Mouse (Mus musculus) cerebellum, postnatal 25 days (tissue): Measurements from ENCODE around the gene Pou2f3.

Experiments
- DNase-seq, 2 experiments: peaks; one replicate each; pipeline ENCODE4 v3.0.0; 2021; ENCODE audit warnings: mixed read lengths in 2 of 2

Gene Pou2f3

GRCm38 (mm10) chr9:43230886-43231285, 20.7 kb upstream of the Pou2f3 start:
- no peak for DNase-seq

DNA sequence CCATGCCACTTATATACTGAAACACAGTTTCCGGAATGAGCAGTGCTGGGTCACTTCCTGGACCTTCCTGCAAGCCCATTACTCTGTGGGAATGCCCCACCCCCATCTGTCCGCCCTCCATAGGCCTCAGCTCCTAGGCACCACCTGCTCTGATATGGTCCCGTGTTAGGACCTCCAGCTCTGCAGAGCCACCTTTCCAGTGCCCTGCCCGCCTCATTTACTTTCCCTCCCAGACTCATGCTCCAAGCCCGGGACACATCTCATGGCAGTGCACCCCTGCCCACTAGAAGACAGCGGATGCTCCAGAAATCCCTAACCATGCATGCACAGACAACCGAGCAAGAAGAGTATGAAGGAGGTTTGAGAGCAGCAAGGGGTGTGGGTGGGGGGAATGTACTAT, 19.8 kb upstream of the Pou2f3 start:
- no peak for DNase-seq

GRCm38 (mm10) chr9:43229398-43229895, 19.3 kb upstream of the Pou2f3 start:
- no peak for DNase-seq

DNA sequence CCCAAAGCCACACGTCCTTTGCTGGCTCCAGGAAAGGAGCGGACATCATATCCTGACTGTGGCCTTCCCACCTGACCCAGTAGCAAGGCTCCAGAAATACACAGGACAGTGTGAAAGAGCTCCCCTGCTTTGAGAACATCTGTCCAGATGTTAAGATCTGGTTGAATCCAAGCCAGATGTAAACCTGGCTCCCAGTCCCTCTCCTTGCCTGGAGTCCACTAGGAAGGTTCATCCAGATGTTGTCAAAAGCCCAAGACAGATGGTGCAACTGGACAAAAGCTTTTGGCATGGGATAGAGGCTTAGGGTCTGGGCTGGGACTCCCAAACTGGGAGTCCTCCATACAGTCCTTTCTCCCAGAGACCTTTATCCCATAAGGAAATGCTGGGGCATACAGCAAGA, 18.6 kb upstream of the Pou2f3 start:
- no peak for DNase-seq

DNA sequence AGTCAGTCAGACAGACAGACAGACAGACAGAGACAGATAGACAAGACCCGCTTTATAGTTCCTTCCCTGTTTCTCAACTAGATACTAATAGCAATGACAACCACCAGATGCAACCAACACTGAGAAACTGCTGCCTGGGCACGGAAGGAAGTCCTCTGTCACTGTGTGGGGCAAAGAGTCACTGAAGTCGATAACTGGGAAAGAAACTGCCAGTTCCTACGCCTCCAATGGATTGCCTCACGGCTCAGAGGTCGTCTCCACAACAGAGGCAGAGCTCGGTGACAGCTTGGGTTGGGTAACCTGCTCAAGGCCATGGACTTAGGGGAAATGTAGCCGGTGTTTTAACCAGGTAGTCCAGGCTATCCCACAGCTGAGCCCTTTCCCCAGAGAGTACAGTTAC, 17.5 kb upstream of the Pou2f3 start:
- DNase-seq, result no peak

GRCm38 (mm10) chr9:43226573-43227160, 16.5 kb upstream of the Pou2f3 start:
- DNase-seq, result no peak

GRCm38 (mm10) chr9:43225481-43225880, 15.3 kb upstream of the Pou2f3 start:
- DNase-seq, result no peak

- DNase-seq, result no peak
Observed at GRCm38 (mm10) chr9:43224771-43225355, 14.7 kb upstream of the Pou2f3 start.

- no peak for DNase-seq
Observed at GRCm38 (mm10) chr9:43222429-43222715, 12.2 kb upstream of the Pou2f3 start.

DNA sequence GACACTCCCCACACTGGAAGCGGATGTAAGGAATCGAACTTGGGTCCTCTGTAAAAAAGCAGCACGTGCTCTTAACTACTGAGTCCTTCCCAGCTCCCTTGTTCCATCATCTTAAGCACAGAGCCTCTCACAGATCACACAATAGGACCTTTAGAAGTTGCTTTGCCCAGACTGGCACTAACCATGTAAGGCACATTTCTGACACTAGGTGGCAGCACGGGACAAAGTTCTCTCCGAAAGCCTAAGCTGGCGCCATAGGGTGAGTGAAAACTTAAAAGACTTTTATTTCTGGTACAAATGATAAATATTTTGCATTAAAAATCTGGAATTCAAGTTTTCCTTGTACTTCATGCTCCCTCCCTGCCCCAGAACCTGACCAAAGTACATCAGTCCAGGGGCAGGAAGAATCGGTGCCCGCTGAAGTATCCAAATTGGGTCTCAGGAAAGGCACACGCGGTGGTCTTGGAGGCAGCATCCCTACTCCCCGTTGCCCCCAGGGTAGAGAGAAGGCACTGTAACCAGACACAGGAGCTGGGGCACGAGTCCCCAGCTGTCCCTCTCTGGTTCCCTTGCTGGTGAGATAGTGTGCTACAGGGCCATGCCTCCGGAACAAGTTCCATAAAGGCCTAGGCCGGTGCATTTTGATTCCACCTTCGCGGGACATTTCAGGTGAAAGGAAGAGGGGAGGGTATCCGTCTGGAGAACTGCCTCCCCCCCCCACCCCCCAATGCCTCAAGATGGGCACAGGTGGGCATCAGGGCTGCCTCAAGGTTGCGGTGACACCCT, 11.7 kb upstream of the Pou2f3 start:
- DNase-seq, result peak; percentile 79 to 88

GRCm38 (mm10) chr9:43210771-43211450, 742 bp upstream of the Pou2f3 start:
- peak; percentile 51 to 69 for DNase-seq

- DNase-seq, result no peak
Observed at GRCm38 (mm10) chr9:43206022-43206390, 4.2 kb downstream of the Pou2f3 start.

DNA sequence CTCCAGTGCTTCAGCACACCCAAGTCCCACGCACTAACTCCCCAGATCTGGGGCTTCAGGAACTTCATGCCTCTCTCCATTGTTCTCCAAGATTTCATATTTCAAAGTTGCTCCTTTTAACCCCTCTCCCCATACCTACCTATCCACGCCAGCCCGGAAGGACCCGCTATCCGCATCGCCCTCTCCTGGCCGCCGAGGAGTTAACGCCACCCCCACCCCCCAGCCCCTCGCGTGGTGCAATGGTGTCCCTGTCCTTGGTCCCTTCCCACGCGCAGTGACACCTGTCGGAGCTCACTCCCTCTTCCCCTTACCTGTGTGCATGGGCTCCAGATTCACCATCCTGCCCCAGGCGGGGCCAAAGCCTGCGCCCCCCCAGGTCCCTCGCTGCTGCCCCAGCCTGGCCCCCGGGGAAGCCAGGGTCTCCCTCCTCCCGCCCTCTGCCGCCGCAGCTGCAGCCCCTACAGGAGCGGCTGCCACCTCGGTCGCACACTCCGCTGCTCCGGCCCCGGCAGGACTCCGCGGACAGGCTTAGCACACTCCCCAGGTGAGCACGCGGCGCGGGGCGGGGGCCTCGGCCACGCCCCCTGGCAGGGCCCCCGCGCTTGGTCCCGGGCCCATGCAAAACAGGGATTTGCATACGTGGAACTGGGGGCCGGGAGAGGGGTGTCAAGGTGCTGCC, 4.7 kb downstream of the Pou2f3 start:
- DNase-seq, result no peak

- no peak for DNase-seq
Observed at GRCm38 (mm10) chr9:43200212-43200611, 10.0 kb downstream of the Pou2f3 start.

DNA sequence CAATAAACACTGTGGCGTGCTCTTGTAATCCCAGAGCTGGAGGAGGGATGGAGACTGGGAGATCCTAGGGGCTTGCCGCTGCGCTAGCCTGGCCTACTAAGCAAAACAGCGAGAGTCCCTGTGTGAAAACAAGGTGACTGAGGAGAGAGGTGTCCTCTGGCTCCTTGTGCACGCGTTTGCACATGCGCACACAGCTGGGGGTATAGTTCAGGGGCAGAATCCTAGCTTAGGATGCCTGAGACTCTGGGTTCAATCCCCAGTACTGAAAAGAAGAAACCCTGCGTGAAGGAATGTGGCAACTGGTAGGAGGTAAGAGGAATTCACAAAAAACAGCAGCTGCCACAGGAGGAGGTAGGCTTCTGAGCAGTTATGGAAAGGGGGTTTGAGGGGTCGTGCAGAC, 16.2 kb downstream of the Pou2f3 start:
- DNase-seq, result no peak

- no peak for DNase-seq
Observed at GRCm38 (mm10) chr9:43191561-43191960, 18.6 kb downstream of the Pou2f3 start.

DNA sequence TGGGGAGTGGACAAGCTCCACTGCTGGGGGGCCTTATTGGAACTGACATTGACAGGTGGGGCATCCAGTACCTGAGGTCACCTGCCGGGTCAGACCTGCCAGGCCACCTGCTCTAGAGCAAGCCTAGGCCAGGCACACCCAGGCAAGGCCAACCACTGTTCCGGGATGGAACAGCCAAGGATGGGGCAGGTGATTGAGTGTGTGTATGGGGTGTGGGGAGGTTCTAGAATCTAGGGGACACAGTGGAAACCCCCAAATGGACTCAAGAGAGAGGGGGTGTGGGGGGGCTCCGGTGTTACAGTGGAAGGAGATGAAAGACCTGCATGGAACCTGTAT, 21.2 kb downstream of the Pou2f3 start:
- no peak for DNase-seq

DNA sequence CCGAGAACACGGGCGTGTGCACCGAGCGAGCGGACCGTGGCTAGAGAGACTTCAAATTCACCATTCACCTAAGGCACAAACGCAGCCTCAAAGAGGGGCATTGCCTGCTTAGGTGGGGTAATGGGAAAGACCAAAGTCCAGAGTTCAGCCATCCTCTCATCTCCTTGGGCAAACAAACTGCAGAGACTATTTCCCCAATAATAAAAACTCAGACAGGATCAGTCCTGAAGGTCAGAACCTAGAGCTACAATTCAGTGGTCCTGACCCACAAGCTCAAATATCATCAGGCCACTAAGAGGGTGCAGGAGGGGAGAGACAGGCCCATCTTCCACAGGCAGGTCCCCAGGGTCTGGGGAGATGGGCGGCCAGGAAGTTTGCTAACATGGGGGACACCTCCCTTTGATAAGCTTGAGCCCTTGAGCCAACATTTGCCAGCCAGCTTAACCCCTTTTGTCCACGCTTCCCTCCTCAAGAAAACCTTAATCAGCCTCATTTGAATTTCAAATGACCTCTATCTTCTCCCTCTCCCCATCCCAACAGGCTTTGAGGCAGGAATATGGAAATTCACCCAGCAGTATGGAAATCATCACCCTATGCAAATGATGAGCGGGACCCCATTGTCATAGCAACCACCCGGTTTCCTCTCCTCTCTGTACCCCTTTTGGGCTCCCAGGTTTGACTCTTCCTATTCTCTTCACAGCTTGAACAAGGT, 21.7 kb downstream of the Pou2f3 start:
- DNase-seq, result no peak

DNA sequence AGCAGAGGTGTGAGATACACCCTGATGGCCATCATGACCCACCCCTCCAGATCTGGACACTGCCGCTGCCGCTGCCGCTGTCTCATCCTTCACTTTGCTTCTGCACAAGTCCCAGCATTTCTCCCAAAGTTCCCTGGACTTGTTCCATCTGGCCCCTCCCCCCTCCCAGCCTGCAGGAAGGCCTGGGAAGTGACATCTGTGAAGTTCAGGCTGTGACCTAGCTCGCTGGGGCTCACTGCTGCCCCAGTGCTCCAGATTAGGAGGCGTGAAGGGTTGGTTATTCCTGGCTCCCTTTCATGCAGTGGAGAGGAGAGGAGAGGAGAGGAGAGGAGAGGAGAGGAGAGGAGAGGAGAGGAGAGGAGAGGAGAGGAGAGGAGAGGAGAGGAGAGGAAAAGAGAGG, 30.6 kb downstream of the Pou2f3 start:
- DNase-seq, result peak in 1 of 2 experiments; percentile 9

DNA sequence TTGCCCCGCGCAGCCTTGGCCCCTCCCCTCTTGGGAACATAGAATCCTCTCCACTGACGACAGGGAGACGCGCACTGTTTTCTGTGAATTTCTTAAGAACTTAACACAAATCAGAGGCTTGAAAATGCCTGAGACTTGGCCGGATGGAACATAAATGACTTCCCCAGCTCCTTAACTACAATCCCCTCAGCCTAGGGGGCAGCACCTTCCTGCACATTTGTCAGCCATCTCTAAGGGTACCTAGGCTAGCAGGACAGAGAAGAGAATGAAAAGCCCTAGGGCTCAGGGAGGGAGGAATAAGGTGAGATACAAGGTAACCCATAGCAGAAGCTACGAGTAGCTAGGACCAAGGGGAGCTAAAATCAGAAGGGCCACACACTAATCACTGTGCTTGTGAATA, 32.0 kb downstream of the Pou2f3 start:
- no peak for DNase-seq

GRCm38 (mm10) chr9:43167081-43167480, 43.1 kb downstream of the Pou2f3 start:
- DNase-seq, result no peak

DNA sequence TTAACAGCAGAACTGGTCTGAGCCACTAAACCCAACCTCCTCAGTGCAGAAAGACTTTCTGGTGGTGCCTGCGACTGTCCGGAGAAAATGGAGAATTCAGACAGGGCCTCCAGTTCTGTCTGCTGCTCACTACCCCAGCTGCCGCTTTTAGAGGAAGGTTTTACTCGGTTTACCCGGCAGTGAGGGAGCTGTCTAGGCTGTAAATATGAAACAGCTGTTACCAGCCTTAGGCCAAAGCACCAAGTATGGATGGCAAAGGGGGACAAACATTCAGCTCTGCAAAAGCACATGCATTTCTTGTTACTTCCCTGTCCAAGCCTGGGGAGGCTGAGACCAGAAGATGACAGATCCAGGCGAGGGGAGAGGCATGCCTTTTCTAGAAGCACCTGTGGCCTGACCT, 43.8 kb downstream of the Pou2f3 start:
- DNase-seq, result no peak

DNA sequence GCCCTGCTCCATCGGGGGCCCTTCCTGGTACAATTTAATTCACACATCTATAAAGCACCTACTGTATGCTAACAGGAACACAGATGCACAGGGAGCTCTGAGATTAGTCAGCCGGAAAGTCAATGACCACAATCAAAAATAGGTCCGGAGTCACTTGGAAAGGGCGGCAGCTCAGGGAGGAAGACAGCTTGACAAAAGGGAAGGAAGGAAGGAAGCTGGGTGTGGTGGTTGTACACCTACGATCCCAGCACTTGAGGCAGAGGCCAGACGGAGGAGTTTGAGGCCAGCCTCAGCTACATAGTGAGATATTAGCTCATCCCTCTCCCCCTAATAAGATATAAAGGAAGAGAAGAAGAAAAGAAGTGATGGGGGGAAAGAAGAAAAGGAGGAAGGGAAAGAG, 54.2 kb downstream of the Pou2f3 start:
- no peak for DNase-seq
